Mouse (Mus musculus): ENCODE results near the gene Olfr959.

DNA sequence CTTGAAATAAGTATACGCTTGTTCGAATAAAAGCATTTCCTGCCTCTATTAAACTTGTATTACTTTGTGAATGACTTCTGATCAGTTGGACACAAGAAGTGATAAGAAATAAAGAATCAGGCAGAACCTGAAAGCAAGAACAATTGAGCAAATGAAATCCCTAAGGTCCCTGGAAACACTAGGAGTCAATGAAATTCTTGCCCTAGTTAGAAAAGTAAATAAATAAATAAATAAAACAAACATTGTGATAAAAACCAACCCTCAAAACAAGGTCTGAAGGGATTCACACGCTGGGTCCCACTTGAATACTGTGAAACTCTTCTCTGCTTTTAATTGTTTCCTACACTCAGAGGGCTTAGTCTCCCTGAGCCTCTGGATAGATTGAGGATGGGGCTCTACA is 35.0 kb upstream of the Olfr959 start, which contains the start of gene Olfr148:
- no peak for TF ChIP-seq CTCF (IDR thresholded peaks at IDR 0.05)
- no peak for TF ChIP-seq EP300 (IDR thresholded peaks at IDR 0.05; ENCODE audit: insufficient read depth, low read depth, low read length)
- no peak for TF ChIP-seq POLR2A (IDR thresholded peaks at IDR 0.05; ENCODE audit: insufficient read depth, low read depth, low read length)

All from heart, adult 2 months (tissue).